Mouse (Mus musculus) layer of hippocampus, adult 11-12 months (tissue): ENCODE data around the gene Snap29.

Experiments used
- DNase-seq: peaks from one replicate; pipeline ENCODE4 v3.0.0; 2022; ENCODE audit warnings: low spot score

Gene Snap29

GRCm38 (mm10) chr16:17474091-17474490 is 68.3 kb downstream of the Snap29 start:
- DNase-seq = peak; percentile 58

- no peak for DNase-seq
Measured at GRCm38 (mm10) chr16:17474761-17475160, 69.0 kb downstream of the Snap29 start.

- DNase-seq = no peak
Measured at GRCm38 (mm10) chr16:17475326-17475725, 69.5 kb downstream of the Snap29 start.

GRCm38 (mm10) chr16:17478331-17478943 is 72.7 kb downstream of the Snap29 start:
- no peak for DNase-seq
